Mouse (Mus musculus) kidney, adult 9 months (tissue): ENCODE measurements around the gene 1700069L16Rik.

Source experiments
- DNase-seq: peaks from one replicate; pipeline ENCODE4 v3.0.0; 2022

The 1700069L16Rik gene

GRCm38 (mm10) chr5:113732182-113732581, 7.6 kb upstream of the 1700069L16Rik start:
- peak; percentile 28 for DNase-seq

DNA sequence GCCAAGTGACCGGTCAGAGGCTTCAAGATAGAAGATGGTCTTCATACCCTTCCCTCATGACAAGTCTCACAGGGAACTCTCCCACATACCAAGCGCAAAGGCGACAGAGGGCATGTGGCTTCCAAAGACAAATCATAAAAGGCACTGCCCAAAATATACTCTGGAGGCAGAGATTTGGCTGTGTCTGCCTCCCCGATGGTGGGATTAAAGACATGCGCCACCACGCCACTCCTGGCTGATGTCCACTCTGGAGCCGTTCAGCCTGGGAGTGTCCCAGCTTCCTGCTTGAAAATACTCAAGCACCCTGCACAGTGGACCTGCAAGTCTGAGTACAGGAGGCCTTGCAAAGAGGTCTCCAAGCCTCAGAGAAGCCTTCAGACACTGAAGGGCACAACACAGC, 6.6 kb upstream of the 1700069L16Rik start:
- DNase-seq: no peak

DNA sequence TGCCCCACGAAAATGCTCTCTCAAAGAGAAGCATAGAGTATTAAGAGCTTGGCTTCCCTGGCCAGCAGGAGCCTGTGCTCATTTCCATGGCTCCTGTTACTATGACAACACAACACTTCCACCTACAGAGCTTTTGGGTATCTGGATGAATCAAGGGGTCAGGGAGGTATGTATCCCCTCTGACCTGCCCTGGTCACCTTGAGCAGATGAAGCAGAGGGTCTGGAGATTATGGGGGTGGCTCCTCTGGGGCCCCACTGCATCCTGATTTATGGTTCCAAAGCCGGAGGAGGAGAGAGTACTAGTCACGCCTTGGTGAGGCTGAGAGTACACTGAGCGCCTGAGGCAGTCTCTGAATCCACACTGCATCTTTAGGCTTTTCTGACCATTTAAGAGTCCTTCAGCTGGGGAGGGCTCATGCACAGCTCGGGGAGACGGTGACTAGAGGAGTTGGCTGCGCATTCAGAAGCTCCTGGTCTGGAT, 6.1 kb upstream of the 1700069L16Rik start:
- no peak for DNase-seq

DNA sequence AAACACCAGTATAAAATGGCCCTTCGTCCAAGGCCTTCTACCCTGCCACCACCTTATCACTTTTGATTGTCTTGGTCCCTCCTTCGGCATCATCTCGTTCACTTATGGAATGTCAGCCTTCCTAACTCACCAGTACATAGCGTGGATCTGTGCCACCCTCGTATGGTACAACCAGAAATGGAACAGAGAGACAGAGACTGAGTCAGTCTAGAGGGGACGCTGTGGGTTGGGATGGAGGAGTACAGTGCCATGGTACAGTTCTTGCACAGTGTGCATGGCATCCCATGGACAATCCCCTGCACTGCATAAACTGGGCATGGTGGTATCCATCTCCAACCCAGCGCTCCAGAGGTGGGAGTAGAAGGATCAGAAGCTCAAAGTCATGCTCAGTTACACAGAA, 4.1 kb upstream of the 1700069L16Rik start:
- no peak for DNase-seq

GRCm38 (mm10) chr5:113728011-113728410, 3.4 kb upstream of the 1700069L16Rik start:
- no peak for DNase-seq

DNA sequence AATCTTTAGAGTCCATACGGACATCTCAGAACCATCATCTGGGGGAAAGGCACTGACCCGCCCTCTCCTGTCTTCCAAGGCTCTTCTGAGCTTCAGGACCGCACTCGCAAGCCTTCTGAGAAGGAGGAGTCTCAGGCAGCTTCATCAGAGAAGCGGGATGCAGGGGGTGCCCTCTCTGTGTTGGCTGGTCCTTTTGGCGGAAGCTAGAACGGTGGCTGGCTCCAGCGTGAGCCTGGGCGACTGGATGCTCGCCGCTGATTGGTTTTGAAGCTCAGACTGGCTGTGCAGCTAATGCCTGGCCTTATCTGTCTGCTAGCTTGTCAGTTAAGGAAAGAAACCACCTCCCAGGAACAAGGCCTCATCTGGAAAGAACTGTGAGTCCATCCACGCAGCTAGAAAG, 2.7 kb upstream of the 1700069L16Rik start:
- DNase-seq: no peak

DNA sequence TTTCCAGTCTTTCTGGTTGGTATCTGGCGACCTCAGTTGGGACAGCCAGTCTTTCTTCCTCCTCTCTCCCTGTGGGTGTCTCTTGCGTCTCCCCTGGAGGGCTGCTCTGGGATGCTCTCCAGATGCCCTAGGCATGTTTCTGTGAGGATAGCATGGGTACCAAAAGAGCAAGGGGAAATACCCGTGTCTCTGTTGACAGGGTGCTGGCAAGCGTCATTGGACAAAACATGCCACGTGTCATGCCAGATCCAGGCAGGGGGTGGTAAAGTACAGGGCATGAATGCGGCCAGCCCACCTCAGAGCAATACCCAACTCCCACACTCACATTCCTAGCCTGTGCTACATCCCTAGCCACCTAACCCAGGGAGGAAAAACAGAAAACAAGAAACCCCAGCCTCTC, 2.0 kb upstream of the 1700069L16Rik start:
- DNase-seq: no peak

DNA sequence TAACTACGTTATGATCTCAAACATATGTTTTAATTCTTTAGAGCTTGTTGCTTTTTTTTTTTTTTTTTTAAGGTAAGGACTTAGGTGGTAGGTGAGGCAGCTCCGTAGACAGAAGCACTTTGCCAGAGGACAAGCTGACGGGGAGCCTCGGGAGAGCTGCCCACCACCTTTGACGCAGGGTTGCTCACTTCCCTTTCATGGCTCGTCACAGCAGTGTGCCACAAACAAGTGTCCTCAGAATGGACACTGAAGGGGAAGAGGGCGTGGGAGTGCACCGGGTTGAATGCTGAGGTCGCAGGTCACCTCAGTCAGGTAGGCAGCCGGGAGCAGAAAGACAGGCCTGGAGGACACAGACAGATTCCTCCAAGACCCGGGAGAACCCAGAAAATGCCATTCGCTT, 845 bp upstream of the 1700069L16Rik start:
- no peak for DNase-seq

- no peak for DNase-seq
Measured at GRCm38 (mm10) chr5:113723567-113724237, 870 bp downstream of the 1700069L16Rik start.

- DNase-seq: no peak
Measured at GRCm38 (mm10) chr5:113722224-113723013, 2.2 kb downstream of the 1700069L16Rik start.

GRCm38 (mm10) chr5:113719221-113719661, 5.3 kb downstream of the 1700069L16Rik start:
- DNase-seq: no peak

- no peak for DNase-seq
Measured at GRCm38 (mm10) chr5:113716581-113717388, 7.8 kb downstream of the 1700069L16Rik start.

DNA sequence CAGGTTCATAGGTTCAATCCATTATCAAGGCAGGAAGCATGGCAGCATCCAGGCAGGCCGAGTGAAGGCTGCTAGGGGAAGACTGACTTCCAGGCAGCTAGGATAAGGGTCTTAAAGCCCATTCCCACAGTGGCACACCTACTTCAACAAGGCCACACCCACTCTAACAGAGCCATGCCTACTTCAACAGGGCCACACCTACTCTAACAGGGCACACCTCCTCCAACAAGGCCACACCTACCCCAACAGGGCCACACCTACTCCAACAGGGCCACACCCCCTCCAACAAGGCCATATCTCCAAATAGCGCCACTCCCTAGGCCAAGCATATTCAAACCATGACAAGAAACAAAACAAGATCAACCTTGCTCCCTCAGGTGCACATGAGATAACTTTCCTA, 11.7 kb downstream of the 1700069L16Rik start:
- DNase-seq: no peak

DNA sequence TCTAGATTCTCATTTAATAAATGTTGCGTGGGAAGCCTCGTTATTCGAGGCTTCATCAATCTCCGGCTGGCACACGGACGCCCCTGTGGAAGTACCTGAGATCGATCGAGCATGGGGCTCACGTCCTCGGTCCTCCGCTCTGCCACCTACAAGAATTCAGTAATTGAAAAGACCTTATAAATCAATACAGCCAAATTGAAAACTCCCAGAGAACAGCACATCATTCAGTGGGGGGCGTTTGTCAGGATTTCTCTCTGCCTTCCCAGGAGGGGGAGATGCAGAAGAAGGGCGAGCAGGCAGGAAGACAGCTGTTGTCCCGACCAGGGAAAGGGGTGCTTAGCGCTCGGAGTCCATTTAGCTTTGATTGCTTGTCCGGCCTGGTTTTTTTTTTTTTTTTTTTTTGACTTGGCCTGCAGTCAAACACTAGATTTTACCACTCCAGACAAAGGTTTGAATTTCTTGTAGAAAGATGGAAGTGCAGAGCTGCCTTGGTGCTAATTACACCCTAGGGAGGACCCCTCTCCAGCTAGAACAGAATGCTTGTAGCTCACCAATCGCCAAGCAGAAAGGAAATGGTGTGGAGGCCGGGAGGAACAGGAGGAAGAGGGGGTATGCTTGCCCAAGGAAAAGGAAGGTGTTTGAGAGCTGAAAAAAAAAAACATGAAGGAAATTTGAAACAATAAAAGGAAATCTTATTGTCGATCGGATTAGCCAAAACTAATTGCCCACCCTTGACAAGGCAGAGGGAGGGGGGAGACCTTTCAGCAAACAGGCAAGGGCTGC, 20.6 kb downstream of the 1700069L16Rik start:
- peak; percentile 23 for DNase-seq

GRCm38 (mm10) chr5:113700388-113701023, 24.1 kb downstream of the 1700069L16Rik start:
- DNase-seq: no peak

DNA sequence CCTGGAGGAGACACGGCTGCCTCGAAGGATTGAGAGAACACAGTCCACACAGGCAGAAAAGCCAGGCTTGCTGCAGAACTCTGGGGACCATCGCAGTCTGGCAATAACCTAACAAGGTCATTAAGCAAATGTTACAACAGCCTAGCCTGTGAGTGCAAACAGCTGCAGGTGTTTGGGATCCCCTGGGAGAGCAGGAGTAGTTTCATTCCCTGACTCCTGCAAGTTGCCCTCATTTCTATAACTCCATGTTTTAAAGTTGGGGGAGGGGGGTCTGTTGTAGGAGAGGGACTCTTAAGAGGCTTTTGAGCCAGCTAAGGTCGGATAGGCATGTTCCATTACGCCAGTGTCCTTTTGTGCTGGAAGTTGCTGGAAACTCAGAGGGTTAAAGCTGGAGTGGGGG, 30.2 kb downstream of the 1700069L16Rik start:
- no peak for DNase-seq

DNA sequence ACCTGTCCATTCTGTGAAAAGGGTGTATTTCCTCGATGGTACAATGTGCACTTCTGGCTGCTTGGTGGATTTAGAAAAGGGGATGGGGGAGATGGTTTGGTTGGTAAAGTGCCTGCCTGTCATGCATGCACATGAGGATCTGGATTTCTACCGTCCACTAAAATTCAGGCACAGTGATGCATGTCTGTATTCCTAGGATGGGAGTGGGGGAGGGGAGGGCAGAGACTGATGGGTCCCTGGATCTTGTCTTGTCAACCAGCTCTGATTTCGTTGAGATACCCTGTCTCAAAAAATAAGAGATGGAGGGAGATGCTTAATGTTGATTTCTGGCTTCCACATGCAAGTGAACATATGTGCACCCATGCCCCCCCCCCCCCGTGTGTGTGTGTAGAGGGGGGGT, 30.6 kb downstream of the 1700069L16Rik start:
- DNase-seq: no peak

GRCm38 (mm10) chr5:113693196-113693755, 31.3 kb downstream of the 1700069L16Rik start:
- no peak for DNase-seq

DNA sequence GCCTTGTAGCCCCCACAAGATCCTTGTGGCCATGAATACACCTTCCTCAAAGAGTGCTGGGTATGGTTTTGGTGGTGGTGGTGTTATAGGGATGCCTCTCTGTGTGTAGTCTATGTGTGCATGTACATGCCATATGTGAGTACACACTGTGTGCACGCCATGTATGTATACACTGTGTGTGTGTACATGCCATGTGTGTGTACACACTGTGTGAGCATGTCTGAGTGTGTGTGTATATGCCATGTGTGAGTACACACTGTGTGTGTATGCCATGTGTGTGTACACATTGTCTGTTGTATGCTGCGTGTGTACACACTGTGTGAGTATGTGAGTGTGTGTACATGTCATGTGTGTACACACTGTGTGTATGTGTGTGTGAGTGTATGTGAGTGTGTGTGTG, 33.7 kb downstream of the 1700069L16Rik start:
- DNase-seq: no peak

DNA sequence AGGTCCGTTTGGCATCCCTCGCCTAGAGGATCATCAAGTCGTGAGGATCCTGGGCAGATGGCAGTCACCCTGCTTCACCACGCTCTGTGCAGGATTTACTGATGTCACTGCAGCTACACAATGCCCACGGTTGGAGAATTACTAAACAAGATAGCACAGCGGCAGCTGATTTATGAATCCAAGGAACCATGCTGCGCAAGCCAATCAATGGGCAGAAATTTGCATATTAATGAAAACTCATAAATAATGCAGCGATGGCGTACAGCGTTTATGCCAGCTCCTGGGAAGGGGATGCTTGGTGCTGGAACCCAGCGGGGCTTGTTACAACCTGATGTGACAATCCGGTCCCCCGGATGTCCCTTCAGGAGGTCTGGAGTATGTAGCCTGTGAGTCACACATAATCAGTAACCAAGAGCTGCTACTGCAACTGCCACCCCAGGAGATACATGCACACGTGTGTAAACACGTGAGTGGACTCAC, 34.5 kb downstream of the 1700069L16Rik start:
- DNase-seq: no peak

DNA sequence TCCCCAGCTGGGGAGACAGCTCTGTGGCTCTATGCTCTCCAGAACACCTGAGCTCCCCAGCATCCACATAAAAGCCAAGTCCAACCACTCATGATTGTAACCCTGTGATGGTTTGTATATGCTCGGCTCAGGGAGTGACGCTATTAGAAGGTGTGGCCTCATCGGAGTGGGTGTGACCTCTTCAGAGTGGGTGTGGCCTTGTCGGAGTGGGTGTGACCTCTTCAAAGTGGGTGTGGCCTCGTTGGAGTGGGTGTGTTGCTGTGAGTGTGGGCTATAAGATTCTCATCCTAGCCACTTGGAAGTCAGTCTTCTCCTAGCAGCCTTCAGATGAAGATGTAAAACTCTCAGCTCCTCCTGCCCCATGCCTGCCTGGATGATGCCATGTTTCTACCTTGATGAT, 37.1 kb downstream of the 1700069L16Rik start:
- no peak for DNase-seq

GRCm38 (mm10) chr5:113685471-113685870, 39.1 kb downstream of the 1700069L16Rik start:
- no peak for DNase-seq
